Mouse (Mus musculus): ENCODE data around the gene Ece1.

The Ece1 gene

GRCm38 (mm10) chr4:137887337-137887992 is 25.4 kb downstream of the Ece1 start:
- DNase-seq: no peak

GRCm38 (mm10) chr4:137887993-137888388 is 26.0 kb downstream of the Ece1 start:
- DNase-seq: no peak

GRCm38 (mm10) chr4:137890596-137890995 is 28.6 kb downstream of the Ece1 start:
- no peak for DNase-seq

GRCm38 (mm10) chr4:137891553-137892145 is 29.6 kb downstream of the Ece1 start:
- DNase-seq: no peak

GRCm38 (mm10) chr4:137892713-137893242 is 30.7 kb downstream of the Ece1 start:
- no peak for DNase-seq

- DNase-seq: no peak
These were observed 34.7 kb downstream of the Ece1 start for GRCm38 (mm10) chr4:137896612-137897297.

GRCm38 (mm10) chr4:137897298-137897612 is 35.2 kb downstream of the Ece1 start:
- DNase-seq: peak; percentile 69

- no peak for DNase-seq
These were observed 36.5 kb downstream of the Ece1 start for GRCm38 (mm10) chr4:137898490-137898889.

- no peak for DNase-seq
These were observed 40.2 kb downstream of the Ece1 start for GRCm38 (mm10) chr4:137902268-137902667.

- DNase-seq: no peak
These were observed 40.8 kb downstream of the Ece1 start for GRCm38 (mm10) chr4:137902873-137903272.

GRCm38 (mm10) chr4:137904956-137905551 is 43.0 kb downstream of the Ece1 start:
- no peak for DNase-seq

GRCm38 (mm10) chr4:137907979-137908378 is 45.9 kb downstream of the Ece1 start:
- no peak for DNase-seq

GRCm38 (mm10) chr4:137908489-137908888 is 46.5 kb downstream of the Ece1 start:
- no peak for DNase-seq

- DNase-seq: no peak
These were observed 46.9 kb downstream of the Ece1 start for GRCm38 (mm10) chr4:137908915-137909314.

- no peak for DNase-seq
These were observed 47.4 kb downstream of the Ece1 start for GRCm38 (mm10) chr4:137909471-137909870.

- DNase-seq: no peak
These were observed 48.5 kb downstream of the Ece1 start for GRCm38 (mm10) chr4:137910382-137911009.

GRCm38 (mm10) chr4:137911657-137912056 is 49.6 kb downstream of the Ece1 start:
- DNase-seq: no peak

- DNase-seq: no peak
These were observed 50.8 kb downstream of the Ece1 start for GRCm38 (mm10) chr4:137912768-137913305.

- DNase-seq: no peak
These were observed 51.5 kb downstream of the Ece1 start for GRCm38 (mm10) chr4:137913321-137914057.

- DNase-seq: no peak
These were observed 55.6 kb downstream of the Ece1 start for GRCm38 (mm10) chr4:137917591-137917990.

- DNase-seq: peak; percentile 69
These were observed 56.5 kb downstream of the Ece1 start for GRCm38 (mm10) chr4:137918559-137918958.

- DNase-seq: peak; percentile 79
These were observed 57.1 kb downstream of the Ece1 start for GRCm38 (mm10) chr4:137919116-137919515.

Data from cerebellum, adult 11-12 months (tissue).